Mouse (Mus musculus): ENCODE data around the gene Vwa3a. TPM values are rescaled to one million over a fixed set of nuclear protein-coding genes. Genes with fewer than 3 reads are reported as not detected.

Vwa3a gene
- total and polyA plus RNA-seq, 3 experiments = 0.11 TPM; not detected in 2

DNA sequence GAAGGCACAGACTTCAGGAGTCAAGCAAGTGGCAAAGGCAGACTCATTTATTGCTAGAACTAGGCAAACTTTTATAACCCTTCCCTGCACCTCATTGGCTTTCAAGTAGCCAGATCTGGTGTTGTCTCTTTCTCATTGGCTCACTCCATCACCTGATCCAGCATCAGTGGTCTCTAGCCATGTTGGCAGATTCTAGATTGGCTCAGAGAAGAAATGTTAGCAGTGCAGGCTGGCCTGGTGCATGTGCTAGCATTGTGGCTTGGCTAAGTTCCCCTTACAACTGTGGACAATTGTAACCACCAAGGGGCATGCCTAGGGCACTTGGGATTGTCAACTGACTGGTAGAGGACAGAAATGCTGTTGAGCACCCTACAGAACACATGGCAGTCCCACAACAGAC lies 12.2 kb downstream of the Vwa3a start:
- Histone ChIP-seq H3K27me3 (ENCODE audit: insufficient read depth, low read length) (peaks cover 43% of the 10 kb centered on the region), H3K36me3 (replicated peaks) (no peaks in the 10 kb centered on the region), H3K4me3 (ENCODE audit: low read depth, low read length) (no peak overlapping the region), H3K9me3 (replicated peaks) (no peaks in the 10 kb centered on the region), H3K4me1 (ENCODE audit: insufficient read depth, low read depth, low read length) (peaks cover 10% of the 10 kb centered on the region; the same call in 1 of the 2 replicates)
- DNase-seq (ENCODE audit: low spot score) (no peak), ATAC-seq (ENCODE audit: extremely low read depth, insufficient number of reproducible peaks, low FRiP score, poor library complexity, severe bottlenecking) (no peak)
- no peak for TF ChIP-seq POLR2AphosphoS5 (IDR thresholded peaks at IDR 0.05; ENCODE audit: insufficient replicate concordance, low read depth, low read length)
- no peak for TF ChIP-seq GATA1 (IDR thresholded peaks at IDR 0.05; ENCODE audit: borderline replicate concordance, low read length)
- no peak for TF ChIP-seq GATA2 (IDR thresholded peaks at IDR 0.05; ENCODE audit: borderline replicate concordance, low read depth, low read length)
- TF ChIP-seq CTCF (IDR thresholded peaks at IDR 0.05; ENCODE audit: low read depth, low read length) = no peak
- no peak for TF ChIP-seq TAL1 (conservative IDR thresholded peaks at IDR 0.05; ENCODE audit: low read depth, low read length)

DNA sequence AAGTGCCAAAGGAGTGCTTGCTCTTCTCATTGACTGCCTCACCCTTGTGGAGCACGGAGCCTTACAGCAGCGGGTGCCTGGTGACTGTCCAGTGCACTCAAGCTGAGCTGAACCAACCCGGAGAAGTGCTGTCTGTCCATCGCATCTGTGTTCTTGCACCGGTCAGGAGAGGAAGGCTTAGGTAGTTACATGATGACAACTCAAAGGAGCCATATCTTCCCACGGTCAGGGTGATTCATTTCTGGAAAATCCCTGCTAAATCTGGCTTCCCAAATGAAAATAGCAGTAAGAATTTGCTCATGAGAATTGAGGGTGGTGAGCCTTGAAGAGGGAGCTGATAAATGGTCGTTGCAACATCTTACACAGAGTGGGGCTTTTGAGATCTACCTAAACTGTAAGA lies 12.8 kb downstream of the Vwa3a start:
- H3K4me3 ChIP-seq (ENCODE audit: low read depth, low read length) = no peak overlapping the region
- no peak for TF ChIP-seq POLR2AphosphoS5 (IDR thresholded peaks at IDR 0.05; ENCODE audit: insufficient replicate concordance, low read depth, low read length)
- no peak for TF ChIP-seq TAL1 (conservative IDR thresholded peaks at IDR 0.05; ENCODE audit: low read depth, low read length)
- no peak for TF ChIP-seq GATA2 (IDR thresholded peaks at IDR 0.05; ENCODE audit: borderline replicate concordance, low read depth, low read length)
- TF ChIP-seq CTCF (IDR thresholded peaks at IDR 0.05; ENCODE audit: low read depth, low read length) = no peak
- no peak for TF ChIP-seq GATA1 (IDR thresholded peaks at IDR 0.05; ENCODE audit: borderline replicate concordance, low read length)
- no peak for ATAC-seq (ENCODE audit: extremely low read depth, insufficient number of reproducible peaks, low FRiP score, poor library complexity, severe bottlenecking)

DNA sequence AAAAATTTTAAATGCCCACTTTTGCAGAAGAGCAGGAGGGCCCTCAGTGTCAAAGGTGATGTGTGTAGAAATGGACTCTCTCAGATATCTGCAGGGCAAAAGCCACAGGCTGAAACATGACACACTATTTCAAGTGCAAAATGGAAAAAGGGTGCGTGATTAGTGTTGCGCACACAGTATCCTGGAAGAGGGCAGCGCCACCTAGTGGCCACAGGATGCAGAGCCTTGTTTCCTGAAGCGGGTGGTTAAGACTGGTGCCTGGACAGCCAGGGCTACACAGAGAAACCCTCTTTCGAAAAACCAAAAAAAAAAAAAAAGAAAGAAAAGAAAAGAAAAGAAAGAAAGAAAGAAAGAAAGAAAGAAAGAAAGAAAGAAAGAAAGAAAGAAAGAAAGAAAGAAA lies 15.6 kb downstream of the Vwa3a start:
- DNase-seq (ENCODE audit: low spot score) (peak; percentile 59), ATAC-seq (ENCODE audit: extremely low read depth, insufficient number of reproducible peaks, low FRiP score, poor library complexity, severe bottlenecking) (peak; percentile 60; the same call in 1 of the 2 replicates)
- TF ChIP-seq CTCF (IDR thresholded peaks at IDR 0.05; ENCODE audit: low read depth, low read length) = peak; percentile 79
- TF ChIP-seq GATA2 (IDR thresholded peaks at IDR 0.05; ENCODE audit: borderline replicate concordance, low read depth, low read length) = no peak
- Histone ChIP-seq H3K4me1 (ENCODE audit: insufficient read depth, low read depth, low read length) (peaks cover 10% of the 10 kb centered on the region; the same call in 1 of the 2 replicates), H3K27me3 (ENCODE audit: insufficient read depth, low read length) (peaks cover 32% of the 10 kb centered on the region), H3K9me3 (replicated peaks) (peaks cover 4% of the 10 kb centered on the region; the same call in 1 of the 2 replicates), H3K36me3 (replicated peaks) (no peaks in the 10 kb centered on the region), H3K4me3 (ENCODE audit: low read depth, low read length) (no peak overlapping the region)

More for the DNA sequence above, 12.8 kb downstream of the Vwa3a start:
- H3K36me3 ChIP-seq (replicated peaks) = no peaks in the 10 kb centered on the region
- H3K4me1 ChIP-seq (ENCODE audit: insufficient read depth, low read depth, low read length) = peaks cover 10% of the 10 kb centered on the region; the same call in 1 of the 2 replicates
- H3K9me3 ChIP-seq (replicated peaks) = peaks cover 3% of the 10 kb centered on the region; the same call in 1 of the 2 replicates
- DNase-seq (ENCODE audit: low spot score) = no peak
- H3K27me3 ChIP-seq (ENCODE audit: insufficient read depth, low read length) = peaks cover 43% of the 10 kb centered on the region

DNA sequence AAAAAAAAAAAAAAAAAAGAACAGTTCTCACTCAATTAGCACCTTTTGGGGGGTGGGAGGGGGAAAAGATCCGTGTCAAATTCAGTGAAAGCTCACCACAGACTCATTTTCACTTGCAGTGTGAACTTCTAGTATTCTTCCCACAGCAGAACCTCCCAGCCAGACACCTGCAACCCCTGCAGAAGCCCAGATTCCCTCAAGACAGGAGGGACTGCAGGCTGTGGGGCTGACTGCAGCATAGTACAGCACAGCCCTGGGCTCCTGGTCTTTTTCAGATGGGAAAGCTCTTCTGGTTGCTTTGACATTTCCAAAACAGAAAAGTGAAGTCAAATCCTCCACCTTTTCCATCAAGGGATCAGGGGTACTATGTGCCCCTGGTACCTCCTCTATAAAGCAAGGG lies 28.3 kb downstream of the Vwa3a start:
- H3K4me3 ChIP-seq (ENCODE audit: low read depth, low read length) = no peak overlapping the region

DNA sequence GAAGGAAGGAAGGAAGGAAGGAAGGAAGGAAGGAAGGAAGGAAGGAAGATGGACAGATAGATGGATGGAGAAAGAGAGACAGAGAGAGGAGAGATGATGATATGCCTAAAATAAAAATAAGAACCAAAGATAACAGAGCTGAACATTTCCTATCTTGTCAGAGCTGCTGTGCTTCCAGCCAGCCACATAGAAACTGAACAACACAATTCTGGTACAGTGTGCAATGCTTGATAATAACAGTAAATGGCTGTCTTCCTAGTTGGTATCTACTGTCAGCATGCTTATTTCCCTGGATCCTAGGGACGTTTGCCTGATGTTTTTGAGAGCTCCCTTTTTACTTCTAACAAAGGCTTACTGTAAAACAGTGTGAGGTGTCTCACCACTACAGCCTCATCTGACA lies 32.3 kb downstream of the Vwa3a start:
- Histone ChIP-seq H3K36me3 (replicated peaks) (no peaks in the 10 kb centered on the region), H3K4me1 (ENCODE audit: insufficient read depth, low read depth, low read length) (no peaks in the 10 kb centered on the region), H3K4me3 (ENCODE audit: low read depth, low read length) (no peak overlapping the region), H3K27me3 (ENCODE audit: insufficient read depth, low read length) (peaks cover 42% of the 10 kb centered on the region), H3K9me3 (replicated peaks) (no peaks in the 10 kb centered on the region)
- no peak for DNase-seq (ENCODE audit: low spot score)
- ATAC-seq (ENCODE audit: extremely low read depth, insufficient number of reproducible peaks, low FRiP score, poor library complexity, severe bottlenecking) = no peak
- no peak for TF ChIP-seq GATA1 (IDR thresholded peaks at IDR 0.05; ENCODE audit: borderline replicate concordance, low read length)
- no peak for TF ChIP-seq TAL1 (conservative IDR thresholded peaks at IDR 0.05; ENCODE audit: low read depth, low read length)
- TF ChIP-seq POLR2AphosphoS5 (IDR thresholded peaks at IDR 0.05; ENCODE audit: insufficient replicate concordance, low read depth, low read length) = no peak
- no peak for TF ChIP-seq GATA2 (IDR thresholded peaks at IDR 0.05; ENCODE audit: borderline replicate concordance, low read depth, low read length)
- no peak for TF ChIP-seq CTCF (IDR thresholded peaks at IDR 0.05; ENCODE audit: low read depth, low read length)

More for the DNA sequence above, 28.3 kb downstream of the Vwa3a start:
- H3K36me3 ChIP-seq (replicated peaks) = no peaks in the 10 kb centered on the region
- TF ChIP-seq POLR2AphosphoS5 (IDR thresholded peaks at IDR 0.05; ENCODE audit: insufficient replicate concordance, low read depth, low read length) = no peak
- no peak for TF ChIP-seq GATA1 (IDR thresholded peaks at IDR 0.05; ENCODE audit: borderline replicate concordance, low read length)
- TF ChIP-seq CTCF (IDR thresholded peaks at IDR 0.05; ENCODE audit: low read depth, low read length) = no peak
- TF ChIP-seq TAL1 (conservative IDR thresholded peaks at IDR 0.05; ENCODE audit: low read depth, low read length) = no peak
- no peak for TF ChIP-seq GATA2 (IDR thresholded peaks at IDR 0.05; ENCODE audit: borderline replicate concordance, low read depth, low read length)
- H3K27me3 ChIP-seq (ENCODE audit: insufficient read depth, low read length) = peaks cover 38% of the 10 kb centered on the region
- DNase-seq (ENCODE audit: low spot score) (no peak), ATAC-seq (ENCODE audit: extremely low read depth, insufficient number of reproducible peaks, low FRiP score, poor library complexity, severe bottlenecking) (no peak)
- no peaks in the 10 kb centered on the region for H3K9me3 ChIP-seq (replicated peaks)
- H3K4me1 ChIP-seq (ENCODE audit: insufficient read depth, low read depth, low read length) = no peaks in the 10 kb centered on the region

DNA sequence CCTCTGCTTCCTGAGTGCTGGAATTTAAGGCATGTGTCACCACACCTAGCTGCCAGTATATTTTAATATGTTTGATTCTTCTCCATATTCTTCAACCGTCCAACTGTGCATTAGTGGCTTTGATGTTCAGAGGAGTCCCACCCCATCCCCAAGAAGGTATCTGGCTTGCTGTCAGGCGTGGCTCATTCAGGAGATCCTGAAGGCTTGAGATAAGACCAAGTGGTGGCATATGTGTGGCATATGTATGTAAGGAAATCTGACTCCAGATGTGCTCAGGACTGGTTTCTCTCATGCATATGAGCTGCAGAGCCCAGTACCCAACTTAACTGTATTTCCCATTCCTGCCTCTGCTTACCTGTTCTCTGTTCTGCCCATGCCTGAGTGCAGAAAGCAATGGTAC lies 38.9 kb downstream of the Vwa3a start:
- Histone ChIP-seq H3K36me3 (replicated peaks) (no peaks in the 10 kb centered on the region), H3K27me3 (ENCODE audit: insufficient read depth, low read length) (peaks cover 49% of the 10 kb centered on the region), H3K9me3 (replicated peaks) (no peaks in the 10 kb centered on the region), H3K4me1 (ENCODE audit: insufficient read depth, low read depth, low read length) (no peaks in the 10 kb centered on the region), H3K4me3 (ENCODE audit: low read depth, low read length) (no peak overlapping the region)
- no peak for TF ChIP-seq CTCF (IDR thresholded peaks at IDR 0.05; ENCODE audit: low read depth, low read length)
- no peak for TF ChIP-seq GATA2 (IDR thresholded peaks at IDR 0.05; ENCODE audit: borderline replicate concordance, low read depth, low read length)
- no peak for TF ChIP-seq POLR2AphosphoS5 (IDR thresholded peaks at IDR 0.05; ENCODE audit: insufficient replicate concordance, low read depth, low read length)
- TF ChIP-seq TAL1 (conservative IDR thresholded peaks at IDR 0.05; ENCODE audit: low read depth, low read length) = no peak
- TF ChIP-seq GATA1 (IDR thresholded peaks at IDR 0.05; ENCODE audit: borderline replicate concordance, low read length) = no peak
- no peak for DNase-seq (ENCODE audit: low spot score)
- no peak for ATAC-seq (ENCODE audit: extremely low read depth, insufficient number of reproducible peaks, low FRiP score, poor library complexity, severe bottlenecking)

All from G1E (cell line).